Mouse (Mus musculus): ENCODE data around the gene Hist1h3e. TPM values are rescaled to one million over a fixed set of nuclear protein-coding genes. Genes with fewer than 3 reads are reported as not detected.
"Not testable (repeated sequence)": the region's sequence is repeated elsewhere in the genome, so short reads cannot be mapped to it uniquely, and the experiment has no call there.

Hist1h3e gene
- polyA plus RNA-seq, 1 experiment, result 0.83 TPM

DNA sequence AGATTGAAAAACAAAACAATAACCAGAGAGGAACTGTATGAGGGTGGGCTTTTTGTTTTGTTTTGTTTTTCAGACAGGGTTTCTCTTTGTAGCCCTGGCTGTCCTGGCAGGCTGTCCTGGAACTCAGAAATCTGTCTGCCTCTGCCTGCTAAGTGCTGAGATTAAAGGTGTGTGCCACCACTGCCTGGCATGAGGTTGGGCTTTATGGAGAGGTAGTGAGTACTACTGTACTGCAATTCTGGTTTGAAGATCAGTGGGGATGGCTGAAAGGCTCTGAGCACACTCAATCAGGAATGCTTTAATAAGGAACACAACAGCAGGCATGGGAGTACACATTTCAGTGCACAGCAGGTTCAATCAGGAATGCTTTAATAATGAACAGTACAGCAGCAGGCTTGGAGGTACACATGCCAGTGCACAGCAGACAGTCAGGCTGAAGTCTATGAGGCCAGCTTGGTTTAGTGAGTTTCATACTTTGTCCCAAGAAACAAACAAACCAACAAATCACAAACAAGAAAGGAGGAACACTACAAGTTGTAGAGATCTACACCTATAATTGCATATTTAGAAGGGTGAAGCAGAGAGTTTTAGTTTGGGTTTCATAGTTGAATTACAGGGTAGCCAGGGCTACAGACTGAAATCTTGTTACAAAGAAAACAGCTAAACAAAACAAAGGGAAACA is 21.4 kb upstream of the Hist1h3e start:
- no peak for DNase-seq (ENCODE audit: low spot score)

DNA sequence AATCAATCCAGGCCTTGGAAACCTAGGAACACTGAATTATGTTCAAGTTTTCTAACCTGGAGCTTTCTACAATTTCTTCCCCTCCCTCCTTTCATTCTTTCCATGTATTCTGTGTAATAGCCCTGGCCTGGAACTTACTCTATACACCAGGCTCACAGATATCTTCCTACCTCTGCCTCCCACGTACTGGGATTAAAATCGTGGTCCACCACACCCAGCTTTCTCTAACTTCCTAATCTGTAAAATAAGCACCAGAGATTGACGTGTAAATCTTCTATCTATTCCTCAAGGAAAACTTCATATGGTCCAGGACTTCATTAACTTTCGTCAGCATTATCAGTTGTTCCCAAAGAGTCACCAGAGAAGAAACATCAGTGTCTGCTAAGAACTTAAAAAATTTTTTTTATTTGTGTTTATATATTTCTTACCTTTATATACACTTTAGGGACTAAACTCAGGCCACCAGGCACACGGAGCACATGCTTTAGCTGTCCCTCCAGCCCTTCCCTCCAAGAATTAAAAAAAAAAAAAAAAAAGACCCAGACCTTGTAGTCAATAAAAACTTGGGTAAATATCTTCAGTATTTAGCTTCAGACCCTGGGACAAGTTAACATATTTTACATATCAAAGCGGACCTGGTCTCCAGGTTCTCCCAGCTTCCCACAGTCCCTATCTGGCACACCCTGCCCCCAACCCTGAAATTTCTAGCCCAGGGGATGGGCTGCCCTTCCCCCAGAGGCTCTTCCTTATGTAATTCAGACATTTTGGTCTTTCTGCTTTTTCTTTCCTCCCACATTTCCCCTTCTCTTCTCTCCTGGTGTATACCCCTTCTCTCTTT is 20.3 kb upstream of the Hist1h3e start:
- no peak for DNase-seq (ENCODE audit: low spot score)

DNA sequence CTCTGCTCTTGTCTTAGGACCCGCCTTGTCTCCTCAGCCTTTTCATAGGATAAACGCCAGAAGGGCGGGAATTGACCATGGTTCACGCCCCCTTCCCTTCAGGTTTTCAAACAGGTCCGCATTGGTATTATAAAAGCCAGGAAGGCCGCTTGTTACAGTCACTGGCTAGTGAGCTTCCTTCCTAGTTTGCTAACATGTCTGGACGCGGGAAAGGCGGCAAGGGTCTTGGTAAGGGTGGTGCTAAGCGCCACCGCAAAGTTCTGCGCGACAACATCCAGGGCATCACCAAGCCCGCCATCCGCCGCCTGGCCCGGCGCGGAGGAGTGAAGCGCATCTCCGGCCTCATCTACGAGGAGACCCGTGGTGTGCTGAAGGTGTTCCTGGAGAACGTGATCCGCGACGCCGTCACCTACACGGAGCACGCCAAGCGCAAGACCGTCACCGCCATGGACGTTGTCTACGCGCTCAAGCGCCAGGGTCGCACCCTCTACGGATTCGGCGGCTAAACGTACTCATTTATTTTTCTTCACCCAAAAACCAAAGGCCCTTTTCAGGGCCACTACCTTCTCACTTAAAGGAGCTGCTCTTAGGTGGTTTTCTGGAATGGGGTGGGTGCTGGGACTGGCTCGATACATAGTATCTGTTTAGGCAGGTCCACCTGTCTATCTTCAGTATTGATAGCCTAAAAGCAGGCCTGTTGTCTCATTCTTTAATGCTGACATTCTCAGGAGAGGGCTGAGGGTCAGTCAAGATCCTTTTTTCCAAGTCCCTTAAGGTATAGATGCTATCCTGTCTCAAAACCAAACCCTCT is 19.4 kb upstream of the Hist1h3e start, which contains the start of gene Hist1h4d:
Gene Hist1h4d, plus strand, starts transcription at position 191 of the 811 bp plus-strand sequence.
- DNase-seq (ENCODE audit: low spot score), result peak; percentile 91

DNA sequence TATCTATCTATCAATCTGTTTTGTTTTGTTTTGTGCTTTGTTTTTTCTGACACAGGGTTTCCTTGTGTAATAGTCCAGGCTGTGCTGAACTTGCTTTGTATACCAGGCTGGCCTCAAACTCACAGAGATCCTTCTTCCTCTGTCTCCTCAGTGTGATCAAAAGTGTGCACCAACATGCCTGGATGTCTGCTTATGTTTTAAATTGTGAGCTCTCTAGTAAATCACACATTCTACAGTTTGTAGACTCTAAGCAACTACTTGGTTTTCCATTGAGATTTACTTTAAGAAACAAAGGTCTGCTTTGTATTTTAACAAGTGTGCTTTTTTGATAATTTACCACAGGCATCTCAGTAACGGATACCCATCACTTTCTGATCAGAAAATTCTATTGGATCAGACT is 15.7 kb upstream of the Hist1h3e start:
- no peak for DNase-seq (ENCODE audit: low spot score)

DNA sequence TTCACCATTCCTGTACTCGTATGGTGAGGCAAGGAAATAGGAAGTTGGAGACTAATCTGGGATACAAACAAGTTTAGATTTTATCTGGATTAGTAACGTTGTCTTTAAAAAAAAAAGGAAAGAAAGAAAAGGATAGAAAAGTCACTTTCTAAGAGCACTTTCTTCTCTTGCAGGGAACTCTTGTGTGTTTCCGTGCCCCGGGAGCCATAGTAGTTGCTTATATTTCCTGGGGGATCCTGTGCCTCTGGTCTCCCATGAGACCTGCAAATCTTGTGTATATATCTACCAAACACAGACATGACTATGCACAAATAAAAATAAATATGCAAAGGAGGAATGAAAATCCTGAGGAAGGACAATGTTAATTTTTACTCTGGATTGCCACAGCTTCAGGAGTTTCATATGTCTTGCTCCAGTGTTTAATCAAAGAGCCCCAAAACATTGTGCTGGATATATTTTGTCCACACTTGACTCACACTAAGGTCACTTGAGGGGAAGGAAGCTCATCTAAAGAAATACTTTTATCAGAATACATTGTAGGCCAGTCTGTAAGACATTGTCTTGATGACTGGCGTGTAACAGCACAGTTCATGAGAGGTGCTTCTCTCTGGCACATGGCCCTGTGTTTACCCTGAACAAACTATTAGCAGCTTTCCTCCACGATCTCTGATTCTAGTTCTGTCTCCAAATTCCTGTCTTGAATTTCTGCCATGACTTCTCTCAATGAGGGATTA is 14.9 kb upstream of the Hist1h3e start:
- DNase-seq (ENCODE audit: low spot score), result no peak

DNA sequence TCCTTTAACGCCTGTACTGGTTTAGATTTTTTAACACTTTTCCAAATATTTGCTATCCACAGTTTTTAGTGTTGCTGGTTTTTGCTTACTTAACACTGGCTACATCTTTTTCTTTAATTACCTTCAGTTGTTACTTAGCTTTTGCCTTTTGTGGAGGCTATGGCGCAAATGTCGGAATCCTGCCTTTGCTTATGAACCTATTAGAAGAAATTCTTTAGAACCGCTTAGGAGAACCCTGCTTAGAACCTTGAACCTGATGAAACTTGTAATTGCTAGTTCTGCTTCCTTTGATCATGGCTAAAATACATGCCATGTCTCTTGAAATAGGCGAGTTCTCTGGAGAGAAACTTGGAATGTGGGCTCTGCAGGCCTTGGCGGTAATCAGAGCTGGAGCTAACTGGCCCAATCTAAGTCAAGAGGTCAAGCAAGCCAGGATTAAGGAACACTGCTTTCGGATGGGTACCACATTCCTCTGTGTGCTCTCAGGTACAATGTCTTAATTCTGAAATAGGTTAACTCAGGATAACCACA is 14.2 kb upstream of the Hist1h3e start:
- no peak for DNase-seq (ENCODE audit: low spot score)

DNA sequence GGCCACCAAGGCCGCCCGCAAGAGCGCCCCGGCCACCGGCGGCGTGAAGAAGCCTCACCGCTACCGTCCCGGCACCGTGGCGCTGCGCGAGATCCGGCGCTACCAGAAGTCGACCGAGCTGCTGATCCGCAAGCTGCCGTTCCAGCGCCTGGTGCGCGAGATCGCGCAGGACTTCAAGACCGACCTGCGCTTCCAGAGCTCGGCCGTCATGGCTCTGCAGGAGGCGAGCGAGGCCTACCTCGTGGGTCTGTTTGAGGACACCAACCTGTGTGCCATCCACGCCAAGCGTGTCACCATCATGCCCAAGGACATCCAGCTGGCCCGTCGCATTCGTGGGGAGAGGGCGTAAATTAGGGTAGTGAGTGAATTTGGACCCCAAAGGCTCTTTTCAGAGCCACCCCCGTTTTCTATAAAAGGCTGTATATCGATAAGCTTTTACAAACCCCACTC is 13.7 kb upstream of the Hist1h3e start:
- DNase-seq (ENCODE audit: low spot score), result not testable (repeated sequence)

DNA sequence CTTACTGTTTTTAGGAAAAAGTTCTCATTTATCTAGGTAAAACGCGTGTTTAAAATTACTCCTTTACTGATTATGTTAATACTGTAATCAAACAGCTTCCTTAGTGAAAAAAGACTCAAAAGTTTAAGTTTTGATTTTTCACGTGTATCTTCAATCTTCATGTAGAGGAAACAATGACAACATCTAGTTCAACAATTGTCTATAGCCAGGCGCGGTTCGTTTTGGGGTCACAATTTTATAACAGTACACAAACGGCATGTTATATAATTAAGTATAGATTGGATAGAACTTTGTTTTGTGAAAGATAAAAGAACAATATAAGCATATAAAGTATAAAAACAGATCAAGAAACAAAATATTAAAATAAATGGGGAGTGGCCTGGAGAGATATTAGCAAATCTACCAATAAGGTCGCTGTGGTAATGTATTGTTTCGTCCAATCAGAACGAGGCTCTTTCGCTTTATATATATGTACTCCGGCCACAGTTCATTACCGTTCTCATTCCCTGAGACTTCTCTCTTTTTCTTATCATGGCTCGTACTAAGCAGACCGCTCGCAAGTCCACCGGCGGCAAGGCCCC is 13.2 kb upstream of the Hist1h3e start, which contains the start of gene Hist1h3d:
Gene Hist1h3d, plus strand, starts transcription at position 493 of the 581 bp plus-strand sequence.
- no peak for DNase-seq (ENCODE audit: low spot score)

DNA sequence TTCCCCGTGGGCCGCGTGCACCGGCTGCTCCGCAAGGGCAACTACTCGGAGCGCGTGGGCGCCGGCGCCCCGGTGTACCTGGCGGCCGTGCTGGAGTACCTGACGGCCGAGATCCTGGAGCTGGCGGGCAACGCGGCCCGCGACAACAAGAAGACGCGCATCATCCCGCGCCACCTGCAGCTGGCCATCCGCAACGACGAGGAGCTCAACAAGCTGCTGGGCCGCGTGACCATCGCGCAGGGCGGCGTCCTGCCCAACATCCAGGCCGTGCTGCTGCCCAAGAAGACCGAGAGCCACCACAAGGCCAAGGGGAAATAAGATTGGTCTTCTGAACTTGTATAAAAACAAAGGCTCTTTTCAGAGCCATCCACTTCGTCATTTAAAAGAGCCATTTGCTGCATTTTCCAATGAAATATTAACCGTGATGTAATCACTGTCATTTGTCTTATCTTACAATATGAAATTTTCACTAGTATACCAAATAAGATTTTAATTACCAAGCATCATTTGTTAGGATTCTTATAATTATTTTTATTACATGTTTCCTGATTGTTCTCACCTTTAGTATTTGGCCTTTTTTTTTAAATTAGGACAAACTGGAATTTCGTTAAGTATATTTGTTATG is 12.5 kb upstream of the Hist1h3e start:
- DNase-seq (ENCODE audit: low spot score), result not testable (repeated sequence)

DNA sequence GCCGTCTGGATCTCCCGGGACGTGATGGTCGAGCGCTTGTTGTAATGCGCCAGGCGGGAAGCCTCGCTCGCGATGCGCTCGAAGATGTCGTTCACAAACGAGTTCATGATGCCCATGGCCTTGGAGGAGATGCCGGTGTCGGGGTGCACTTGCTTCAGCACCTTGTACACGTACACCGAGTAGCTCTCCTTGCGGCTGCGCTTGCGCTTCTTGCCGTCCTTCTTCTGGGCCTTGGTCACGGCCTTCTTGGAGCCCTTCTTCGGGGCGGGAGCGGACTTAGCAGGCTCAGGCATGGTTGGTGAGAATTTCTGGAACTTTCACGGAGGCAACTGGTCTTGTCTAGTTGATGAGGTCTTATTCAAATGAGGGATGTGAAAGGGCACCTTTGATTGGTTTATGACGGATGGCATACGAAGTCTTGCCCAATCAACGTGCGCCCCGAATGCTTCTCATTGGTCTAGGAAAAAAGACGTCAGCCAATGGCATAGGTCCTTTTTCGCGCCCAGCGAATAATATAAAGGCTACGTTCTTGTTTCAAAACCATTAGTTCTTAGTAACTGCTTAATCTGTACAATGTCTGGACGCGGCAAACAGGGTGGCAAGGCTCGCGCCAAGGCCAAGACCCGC is 11.8 kb upstream of the Hist1h3e start, which contains the start of the genes Hist1h2bf and Hist1h2ad:
Gene Hist1h2bf, minus strand, starts transcription at position 299 of the 627 bp plus-strand sequence.
Gene Hist1h2ad, plus strand, starts transcription at position 484 of the 627 bp plus-strand sequence.
- DNase-seq (ENCODE audit: low spot score), result not testable (repeated sequence)

DNA sequence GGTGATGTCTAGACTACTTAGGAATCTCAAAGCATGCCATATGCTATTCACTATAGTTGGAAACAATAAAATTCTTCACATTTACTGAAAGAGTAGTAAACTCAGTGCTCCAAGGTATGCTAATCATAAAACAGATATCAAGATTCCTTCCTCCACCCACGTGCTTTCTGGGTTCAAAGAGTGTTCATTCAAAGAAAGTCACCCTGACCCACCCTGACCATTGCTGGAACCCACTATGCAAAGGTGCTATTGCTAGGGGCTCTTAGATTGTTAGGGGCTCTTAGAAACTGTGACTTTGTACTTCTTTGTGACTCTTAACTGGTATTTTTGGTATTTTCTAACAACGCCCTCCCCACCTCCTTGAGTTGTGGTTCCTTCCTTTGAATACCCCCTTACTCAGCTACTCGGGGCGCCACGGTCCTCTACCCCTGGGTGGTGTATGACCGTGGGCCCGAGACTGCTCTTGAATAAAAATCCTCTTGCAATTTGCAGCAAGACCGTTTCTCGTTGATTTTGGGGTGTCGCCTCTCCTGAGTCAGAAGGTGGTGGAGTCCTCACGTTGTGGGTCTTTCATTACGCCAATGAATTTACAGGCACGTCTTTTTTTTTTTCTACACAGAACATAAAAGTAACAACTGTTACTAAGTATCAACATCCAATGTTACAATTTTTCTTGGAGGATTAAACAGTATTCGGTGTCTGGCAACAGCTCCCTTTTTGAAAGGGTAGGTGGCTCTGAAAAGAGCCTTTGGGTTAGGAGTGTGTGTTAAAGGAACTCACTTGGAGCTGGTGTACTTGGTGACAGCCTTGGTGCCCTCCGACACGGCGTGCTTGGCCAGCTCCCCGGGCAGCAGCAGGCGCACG is 11.1 kb upstream of the Hist1h3e start:
- DNase-seq (ENCODE audit: low spot score), result not testable (repeated sequence)

DNA sequence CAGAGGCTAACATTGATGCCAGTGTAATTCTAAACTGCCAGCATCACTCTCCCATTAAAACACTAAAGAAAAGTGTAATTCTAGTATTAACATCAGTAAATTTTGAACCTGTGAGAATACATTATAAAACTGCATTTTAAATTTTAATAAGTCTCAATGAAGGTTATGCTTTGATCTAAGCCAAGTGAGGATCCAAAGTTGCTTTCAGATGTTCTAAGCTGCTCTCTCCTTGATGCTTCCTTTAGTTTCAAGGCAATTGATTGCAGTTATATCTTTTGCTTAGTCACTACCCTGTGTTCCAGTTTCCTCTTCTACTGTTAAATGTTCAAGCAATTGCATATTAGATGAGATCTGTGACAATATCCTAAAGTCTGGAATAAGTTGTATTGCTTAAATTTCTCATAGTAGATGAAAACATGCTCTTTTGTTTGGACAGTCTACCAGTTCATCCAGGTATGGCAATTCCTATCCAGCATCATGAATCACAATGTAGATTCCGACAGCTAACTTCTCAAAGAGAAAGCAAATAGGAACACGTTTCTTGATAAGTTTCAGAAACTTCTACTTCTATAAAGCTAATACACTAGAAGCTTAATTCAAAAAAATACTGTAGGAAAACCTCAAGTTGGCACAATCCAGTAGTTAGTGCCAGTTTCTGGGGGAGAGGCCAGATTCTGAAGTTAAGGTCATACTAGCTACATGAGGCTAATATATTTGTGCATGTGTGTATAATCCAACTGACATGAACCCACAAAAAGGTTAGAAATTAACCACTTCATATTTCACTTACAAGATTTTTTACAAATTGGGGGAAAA is 10.3 kb upstream of the Hist1h3e start:
- DNase-seq (ENCODE audit: low spot score), result no peak

DNA sequence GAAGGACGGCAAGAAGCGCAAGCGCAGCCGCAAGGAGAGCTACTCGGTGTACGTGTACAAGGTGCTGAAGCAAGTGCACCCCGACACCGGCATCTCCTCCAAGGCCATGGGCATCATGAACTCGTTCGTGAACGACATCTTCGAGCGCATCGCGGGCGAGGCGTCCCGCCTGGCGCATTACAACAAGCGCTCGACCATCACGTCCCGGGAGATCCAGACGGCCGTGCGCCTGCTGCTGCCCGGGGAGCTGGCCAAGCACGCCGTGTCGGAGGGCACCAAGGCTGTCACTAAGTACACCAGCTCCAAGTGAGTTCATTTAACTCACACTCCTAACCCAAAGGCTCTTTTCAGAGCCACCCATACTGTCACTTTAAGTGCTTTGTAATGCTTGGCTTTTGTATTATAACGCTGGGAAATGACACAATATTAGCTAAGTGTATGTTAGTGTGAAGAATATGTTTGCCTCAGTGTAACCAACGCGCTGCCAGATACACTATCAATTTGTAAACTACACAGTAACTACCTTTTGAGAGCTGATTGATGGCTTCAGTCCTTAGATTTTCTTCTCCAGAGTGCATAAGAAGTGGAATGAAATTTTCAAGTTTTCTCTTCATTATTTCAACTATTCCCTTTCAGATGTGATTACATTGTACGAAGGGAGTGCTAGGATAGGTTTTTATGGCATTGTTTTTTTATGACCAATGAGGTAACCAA is 9.5 kb upstream of the Hist1h3e start:
- DNase-seq (ENCODE audit: low spot score), result not testable (repeated sequence)

DNA sequence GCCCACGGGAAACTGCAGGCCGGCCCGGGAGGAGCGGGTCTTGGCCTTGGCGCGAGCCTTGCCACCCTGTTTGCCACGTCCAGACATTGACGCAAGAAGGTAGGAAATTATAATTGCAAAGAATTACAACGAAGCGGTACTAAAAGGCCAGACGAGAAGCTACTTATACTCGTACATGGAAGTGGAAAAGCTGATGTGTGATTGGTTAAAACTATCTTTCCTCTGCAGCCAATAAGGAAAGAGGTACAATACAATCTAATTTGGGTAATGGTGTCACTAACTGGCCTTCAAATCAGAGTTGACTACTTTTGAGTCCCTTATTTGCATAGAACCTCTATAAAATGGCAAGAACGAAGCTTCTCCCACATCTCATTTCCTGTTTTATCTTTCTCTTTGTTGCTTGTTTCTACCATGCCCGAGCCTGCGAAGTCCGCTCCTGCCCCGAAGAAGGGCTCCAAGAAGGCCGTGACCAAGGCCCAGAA is 8.9 kb upstream of the Hist1h3e start, which contains the start of the genes Hist1h2ae and Hist1h2bg:
Gene Hist1h2ae, minus strand, starts transcription at position 199 of the 482 bp plus-strand sequence.
Gene Hist1h2bg, plus strand, starts transcription at position 375 of the 482 bp plus-strand sequence.
- DNase-seq (ENCODE audit: low spot score), result peak; percentile 61

DNA sequence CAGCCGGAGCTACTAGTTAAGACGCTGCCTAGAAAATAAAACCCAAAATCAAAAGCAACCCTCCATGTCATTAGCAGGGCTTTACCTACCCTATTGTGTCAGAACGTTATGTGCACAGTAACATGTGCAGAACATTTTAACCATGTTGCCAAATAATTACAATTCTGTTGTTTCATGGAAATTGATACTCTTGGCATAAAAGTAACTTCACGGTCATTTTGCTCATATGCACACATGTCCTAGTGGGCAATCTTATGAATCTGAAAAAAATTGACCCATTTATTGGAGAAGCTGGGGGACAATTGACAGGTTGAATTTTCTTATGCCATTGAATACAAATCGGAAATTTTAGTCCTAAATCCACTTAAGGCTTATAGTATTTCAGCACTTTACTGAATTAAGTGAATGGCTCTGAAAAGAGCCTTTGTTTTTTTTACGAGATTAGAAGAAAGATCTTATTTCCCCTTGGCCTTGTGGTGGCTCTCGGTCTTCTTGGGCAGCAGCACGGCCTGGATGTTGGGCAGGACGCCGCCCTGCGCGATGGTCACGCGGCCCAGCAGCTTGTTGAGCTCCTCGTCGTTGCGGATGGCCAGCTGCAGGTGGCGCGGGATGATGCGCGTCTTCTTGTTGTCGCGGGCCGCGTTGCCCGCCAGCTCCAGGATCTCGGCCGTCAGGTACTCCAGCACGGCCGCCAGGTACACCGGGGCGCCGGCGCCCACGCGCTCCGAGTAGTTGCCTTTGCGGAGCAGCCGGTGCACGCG is 8.3 kb upstream of the Hist1h3e start:
- DNase-seq (ENCODE audit: low spot score), result not testable (repeated sequence)

DNA sequence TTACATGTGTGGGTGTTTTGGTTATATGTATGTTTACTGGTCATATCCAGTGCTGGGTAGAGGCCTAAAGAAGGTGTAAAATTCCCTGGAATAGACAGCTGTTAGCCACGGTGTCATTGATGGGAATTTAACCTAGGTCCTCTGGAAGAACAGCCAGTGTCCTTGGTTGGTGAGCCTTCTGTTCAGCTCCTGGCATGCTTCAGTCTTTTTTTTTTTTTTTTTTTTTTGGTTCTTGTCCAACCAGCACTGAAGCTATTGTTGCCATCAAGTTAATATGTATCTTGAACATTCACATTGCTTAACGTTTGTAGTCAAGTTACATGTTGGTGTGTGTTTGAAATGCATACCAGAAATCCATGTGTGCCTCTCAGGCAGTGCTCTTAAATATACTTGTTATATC is 2.3 kb upstream of the Hist1h3e start:
- no peak for DNase-seq (ENCODE audit: low spot score)

All from urinary bladder, adult 2 months (tissue).